Mouse (Mus musculus) large intestine, adult 2 months (tissue): ENCODE results near the gene Vav3. TPM values are rescaled to one million over a fixed set of nuclear protein-coding genes. Genes with fewer than 3 reads are reported as not detected.

Experiments used
- DNase-seq: peaks from one replicate; pipeline ENCODE4 v3.0.0-alpha.2; 2012; ENCODE audit warnings: low read depth, low spot score
- WGBS: fragments of 180-500 bp; shearing (Covaris S2); methylation state at CpG from one replicate; pipeline ENCODE4 v1.1.7; 2018; 5-methylcytosine and 5-hydroxymethylcytosine counted together
- polyA plus RNA-seq: library from polyadenylated mRNA; depleted of rRNA; stranded (reverse); fragments of >200 nt; gene quantifications from 2 replicates; pipeline ENCODE4 v1.2.3, GENCODE M21; 2012; rRNA removed

Gene Vav3
- 0.84 and 1.3 TPM in 2 replicates for polyA plus RNA-seq

DNA sequence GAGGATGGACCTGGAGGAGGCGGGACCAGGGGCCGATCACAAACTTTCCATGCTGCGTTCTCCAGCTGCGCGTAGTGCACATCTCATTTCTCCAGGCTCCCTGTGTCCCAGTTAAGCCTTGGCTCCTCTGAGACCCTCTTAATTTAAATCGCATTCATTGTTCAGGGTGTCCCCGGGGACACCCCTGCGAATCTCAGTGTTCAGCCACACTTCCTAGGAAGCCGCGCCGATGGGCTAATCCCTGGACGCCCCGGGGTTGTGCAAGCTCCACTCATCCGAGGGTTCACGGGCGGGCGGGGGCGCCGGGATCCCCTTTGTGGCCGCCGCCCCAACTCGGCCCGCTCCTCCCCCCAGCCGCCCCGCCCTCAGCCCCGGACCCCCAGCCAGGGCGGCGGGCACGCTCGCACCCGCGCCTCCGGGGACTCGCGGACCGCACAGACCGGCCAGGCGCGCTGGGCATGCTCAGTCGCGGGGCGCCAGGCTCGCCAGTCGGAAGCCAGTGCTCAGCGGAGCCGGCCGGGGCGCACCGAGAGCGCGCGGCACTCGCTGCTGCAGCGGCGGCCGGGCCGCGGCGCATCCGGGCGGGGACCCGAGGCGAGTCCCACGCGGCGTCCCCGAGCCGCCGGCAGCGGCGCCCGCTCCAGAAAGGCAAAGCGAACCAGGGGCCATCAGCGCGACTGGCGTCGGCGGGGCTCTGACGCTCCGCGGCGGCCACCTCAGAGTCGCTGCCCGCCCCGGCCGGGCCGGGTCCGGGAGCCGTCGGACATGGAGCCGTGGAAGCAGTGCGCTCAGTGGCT is at the start of gene Vav3:
Vav3 (plus strand) TSS at position 380 of the 797 bp plus-strand sequence.
- no peak for DNase-seq
- 1% methylated on average over 87 of the region's 92 CpGs for WGBS

DNA sequence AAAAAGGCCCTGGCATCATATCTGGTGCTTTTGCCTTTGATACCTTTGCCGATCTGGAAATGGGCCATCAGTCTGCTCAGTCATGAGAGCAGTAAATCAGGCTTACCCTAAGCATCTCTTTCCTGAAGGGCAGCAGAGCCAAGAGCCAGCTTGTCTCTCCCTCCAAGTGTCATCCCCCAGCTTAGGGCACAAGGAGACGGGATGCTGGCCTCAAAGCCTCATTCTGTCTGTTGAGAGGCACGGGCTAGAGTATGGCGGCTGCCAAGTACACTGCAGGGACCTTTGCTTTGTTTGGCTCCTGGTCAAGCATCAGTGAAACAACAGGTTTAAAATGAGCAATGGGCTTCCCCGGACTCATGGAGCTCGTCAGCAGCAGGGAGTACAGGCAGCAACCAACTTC is 41.6 kb upstream of the Vav3 start:
- WGBS = 78% methylated on average over 6 of the region's 6 CpGs
- no peak for DNase-seq

DNA sequence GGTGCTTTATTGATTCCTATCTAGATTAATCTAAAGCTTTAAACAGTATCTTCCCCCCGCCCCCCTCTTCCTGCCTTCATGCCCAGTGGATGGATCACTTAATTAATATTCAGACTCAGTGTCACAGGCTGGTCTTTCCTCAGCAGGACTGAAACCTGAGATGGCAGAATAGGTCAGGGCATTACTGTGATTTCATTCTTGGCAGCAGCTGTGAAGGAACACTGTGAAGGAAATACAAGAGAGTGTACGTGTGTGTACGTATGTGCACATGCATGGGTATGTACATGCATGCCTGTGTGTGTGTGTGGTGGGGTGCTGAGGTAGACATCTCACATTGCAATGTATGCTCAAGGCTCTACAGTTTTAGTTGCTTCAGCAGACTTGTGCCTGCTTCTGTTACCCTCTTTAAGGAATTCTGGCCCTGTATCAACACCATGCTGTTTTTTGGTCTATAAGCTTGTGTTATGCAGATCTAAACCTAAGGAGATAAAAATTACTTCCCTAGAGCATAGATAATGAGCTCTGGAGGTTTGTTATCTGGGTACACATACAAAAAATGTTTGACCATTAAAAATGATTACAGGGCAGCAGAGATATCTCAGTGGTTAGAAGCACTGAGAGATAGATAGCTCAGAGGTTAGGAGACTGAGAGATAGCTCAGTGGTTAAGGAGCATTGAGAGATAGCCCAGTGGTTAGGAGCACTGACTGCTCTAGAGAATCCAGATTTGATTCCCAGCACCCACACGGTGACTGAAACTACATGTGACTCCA is 41.0 kb upstream of the Vav3 start:
- 83% methylated on average over 4 of the region's 4 CpGs for WGBS
- DNase-seq = no peak

DNA sequence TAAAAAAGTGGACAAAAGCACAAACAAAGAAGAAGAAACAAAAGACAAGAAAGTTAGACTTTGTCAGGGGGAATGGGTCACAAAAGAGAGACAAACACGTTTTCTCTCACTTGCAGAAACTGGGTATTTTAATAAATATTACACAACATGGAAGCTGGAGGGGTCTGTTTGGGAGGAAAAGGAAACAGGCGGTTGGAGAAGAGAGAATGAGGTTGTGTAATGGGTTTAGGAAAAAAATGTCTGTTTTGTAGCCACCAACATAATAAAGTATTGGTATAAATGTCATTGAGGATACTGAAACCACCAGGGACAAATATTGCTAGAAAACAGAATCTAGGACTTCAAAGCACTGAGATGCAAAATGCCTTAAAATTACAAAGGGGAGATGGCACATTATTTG is 38.4 kb upstream of the Vav3 start:
- 66% methylated on average over 2 of the region's 2 CpGs for WGBS
- DNase-seq = no peak

DNA sequence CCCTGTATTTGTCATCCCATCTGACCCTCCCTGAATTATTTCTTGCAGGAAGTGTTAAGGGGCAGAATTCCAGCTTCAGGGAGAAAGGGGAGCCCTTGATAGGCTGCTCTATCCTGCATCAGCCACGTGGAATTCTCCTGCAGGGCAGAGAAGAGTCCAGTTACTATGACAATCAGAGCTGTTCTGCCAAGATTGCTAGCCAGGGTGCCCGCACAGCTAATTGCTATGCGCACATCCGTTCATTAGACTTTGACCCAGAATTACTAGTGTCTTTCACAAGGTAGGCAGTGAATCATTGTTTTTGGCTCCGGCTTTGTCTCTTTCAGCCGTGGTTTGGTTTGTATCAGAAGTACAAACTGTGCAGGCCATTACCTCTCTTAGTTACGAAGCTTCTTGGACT is 33.0 kb upstream of the Vav3 start:
- peak; percentile 47 for DNase-seq
- 19% methylated on average over 7 of the region's 7 CpGs for WGBS

DNA sequence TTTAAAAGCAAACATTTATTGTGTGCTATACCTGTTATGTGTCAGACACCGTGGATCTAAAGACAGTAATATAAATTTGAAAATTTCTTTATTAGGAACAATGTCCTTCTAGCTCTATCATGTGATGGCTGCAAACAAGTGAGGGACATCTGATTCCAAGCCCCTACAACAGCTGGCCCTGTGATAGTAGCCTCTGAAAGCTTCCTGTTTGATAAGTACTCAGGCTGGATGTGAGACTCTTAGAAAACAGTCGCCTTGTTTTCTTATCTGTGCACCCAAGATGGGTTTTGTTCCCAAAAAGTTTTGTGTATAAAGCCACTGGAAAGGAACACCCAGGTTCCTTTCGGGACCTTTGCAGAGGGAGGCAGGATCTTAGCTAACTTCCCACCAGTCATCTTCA is 32.0 kb upstream of the Vav3 start:
- 70% methylated on average over 3 of the region's 3 CpGs for WGBS
- no peak for DNase-seq

DNA sequence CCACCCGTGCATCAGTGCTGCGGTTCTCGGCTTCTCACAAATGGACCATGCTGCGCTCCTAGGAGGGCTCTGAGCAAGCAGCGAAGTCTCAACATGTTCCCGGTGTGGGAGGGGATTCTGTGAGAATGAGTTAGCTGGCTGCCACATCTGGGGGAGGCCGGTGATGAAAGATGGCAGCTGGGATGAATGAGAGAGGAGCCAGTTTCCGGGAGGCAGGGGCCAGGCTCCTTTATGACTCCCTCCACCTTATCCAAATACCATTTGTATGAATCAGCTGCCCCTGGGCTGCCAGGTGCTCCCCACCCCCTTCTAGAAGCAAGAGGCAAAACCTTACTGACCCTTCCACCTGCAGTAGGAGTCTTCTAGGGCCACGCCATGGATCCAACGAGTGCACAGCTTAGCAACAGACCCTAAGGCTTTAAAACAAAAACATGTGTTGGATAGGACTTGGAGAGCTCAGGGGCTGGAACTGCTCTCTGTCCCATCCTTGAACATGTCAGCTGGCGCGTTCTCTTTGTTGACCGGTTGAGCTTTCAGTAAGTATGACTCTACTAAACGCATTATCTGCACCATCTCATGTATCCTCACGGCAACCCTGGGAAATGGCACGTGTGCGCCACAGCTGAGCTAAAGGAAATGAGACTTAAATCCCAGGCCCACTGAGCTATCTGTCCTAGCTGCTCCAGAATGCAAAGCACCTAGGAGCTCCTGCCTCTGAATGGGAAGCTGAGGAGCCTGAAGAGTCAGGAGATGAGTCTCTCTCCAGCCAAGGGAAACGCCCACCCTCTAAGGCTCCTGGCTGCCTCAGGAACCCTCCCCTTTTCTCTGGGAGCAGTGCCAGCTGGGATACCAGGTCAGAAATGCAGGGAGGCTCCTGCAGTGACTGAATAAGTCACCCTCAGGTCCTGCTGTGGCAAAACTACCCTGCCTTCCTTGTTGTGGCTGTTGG is 30.9 kb upstream of the Vav3 start:
- WGBS = 64% methylated on average over 18 of the region's 18 CpGs

DNA sequence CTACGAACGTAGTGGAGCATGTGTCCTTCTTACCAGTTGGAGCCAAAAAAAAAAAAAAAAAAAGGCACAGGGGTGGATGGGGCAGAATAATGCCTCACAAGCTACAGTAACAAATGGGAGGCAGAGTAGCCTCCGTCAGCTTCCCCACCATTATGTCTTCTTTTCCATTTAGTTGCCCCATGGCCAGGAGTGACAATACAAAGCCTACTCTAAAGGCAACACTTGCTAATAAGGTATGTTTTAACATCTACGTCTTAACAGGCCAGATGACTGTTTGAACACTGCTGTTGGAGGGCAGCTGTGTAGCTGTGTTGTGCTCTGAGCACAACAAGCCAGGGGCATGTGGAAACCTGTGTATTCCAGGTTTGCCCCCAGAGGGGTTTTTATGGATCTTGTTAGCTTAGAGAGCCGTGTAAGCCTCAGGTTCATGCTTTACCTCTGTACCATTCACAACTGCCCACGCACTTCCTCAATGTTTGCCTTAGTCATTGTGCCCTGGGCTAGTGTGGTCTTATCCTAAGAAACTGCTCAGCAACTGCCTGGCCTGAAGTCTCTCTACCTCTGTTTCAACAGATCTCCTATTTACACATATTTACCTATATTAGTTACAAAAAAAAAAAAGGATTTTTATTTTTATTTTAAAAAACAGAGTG is 29.2 kb upstream of the Vav3 start:
- no peak for DNase-seq
- 89% methylated on average over 6 of the region's 6 CpGs for WGBS

More for the DNA sequence above, 30.9 kb upstream of the Vav3 start:
- no peak for DNase-seq

DNA sequence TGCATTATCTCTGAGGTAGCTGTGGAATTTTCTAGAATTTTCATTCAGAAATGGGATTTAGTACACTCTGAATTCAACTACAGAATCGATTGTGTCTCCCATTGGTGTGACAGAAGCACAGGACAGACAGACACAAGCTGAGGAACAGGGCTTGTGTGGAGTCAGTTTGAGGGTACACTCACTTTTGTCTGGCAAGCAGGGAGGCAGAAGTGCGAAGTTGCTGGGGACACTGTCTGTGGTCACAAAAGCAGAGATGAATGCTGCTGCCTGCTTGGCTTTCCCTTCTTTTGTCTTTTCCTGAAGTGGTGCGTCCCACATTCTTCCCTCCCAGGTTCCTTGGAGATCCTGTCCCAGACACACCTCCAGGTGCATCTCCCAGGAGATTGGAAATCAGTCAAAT is 28.6 kb upstream of the Vav3 start:
- no peak for DNase-seq
- 77% methylated on average over 3 of the region's 3 CpGs for WGBS

DNA sequence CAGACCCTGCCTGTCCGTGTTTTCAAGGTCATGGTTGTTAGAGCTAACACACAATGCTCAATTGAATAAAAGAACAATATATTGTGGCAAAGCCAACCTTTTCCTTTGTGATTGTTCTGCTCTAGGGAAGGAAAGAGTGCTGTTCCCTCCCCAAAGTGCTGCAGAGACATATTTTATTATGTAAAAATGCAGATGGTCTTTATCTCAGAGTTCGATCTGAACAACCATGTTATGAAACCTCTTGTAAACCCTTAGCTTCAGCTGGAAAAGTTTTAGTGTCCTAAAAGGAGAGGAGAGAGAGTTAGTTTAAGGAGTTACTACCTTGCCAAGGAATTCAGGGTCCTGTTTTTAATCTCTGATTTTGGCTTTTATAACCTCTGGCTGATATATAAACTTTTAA is 27.0 kb upstream of the Vav3 start:
- no peak for DNase-seq
- WGBS = 15% methylated on average over 2 of the region's 2 CpGs

DNA sequence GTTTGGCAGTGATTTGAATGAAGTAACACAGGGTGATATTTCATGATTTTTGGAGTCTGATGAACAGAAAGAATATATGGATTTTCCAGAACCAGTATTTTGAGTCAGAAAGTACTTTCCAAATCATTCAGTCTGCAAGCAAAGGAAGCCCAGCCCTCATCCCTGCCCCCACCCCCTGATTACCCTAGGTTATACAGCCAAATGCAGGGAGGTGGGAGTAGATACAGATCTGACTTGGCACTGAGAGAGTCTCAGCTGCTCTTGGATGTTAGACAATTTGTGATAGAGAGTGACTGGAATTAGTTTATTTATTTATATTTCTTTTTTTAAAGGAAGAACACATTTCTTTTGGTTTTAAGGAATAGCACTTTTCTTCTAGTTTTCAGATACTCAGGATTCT is 18.2 kb upstream of the Vav3 start:
- no peak for DNase-seq

DNA sequence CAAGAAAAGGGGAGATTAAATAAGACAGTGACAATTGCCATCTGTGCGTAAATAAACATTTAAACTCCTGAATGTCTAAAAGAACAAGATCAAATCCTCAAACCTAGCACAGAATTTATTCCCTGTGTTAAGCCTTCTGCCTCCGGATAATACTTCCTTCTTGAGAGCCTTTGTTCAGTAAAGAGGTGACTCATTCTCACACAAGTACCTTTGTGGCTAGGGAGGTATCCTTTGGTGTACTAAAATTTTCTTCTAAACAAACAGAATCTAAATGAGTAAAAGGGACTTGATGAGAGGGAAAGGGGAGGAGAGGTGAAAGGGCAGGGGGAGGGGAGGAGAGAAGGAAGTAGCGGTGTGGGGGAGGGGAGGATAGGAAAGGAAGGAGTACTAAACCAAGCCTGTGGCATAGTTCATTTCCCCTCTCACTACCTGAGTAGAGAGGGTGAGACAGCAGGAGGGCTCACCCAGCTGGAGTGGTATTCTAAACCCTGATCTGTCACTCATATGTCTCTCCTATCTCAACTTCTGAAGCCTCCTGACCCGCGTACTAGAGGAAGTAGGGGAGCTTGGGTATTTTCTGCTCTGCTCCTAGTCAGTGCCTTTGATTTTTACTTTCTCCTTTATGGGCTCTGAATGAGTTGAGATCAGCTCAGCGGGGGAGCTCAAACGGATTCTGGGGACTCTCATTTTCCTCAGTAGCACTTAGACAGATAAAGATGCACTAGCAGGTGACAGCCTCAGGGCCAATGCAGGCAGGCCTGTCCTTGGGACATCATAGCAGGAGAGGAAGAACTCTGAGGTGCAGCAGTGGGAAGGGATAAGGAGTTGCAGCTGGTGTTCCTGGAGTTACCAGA is 16.8 kb upstream of the Vav3 start:
- no peak for DNase-seq
- 63% methylated on average over 7 of the region's 7 CpGs for WGBS

DNA sequence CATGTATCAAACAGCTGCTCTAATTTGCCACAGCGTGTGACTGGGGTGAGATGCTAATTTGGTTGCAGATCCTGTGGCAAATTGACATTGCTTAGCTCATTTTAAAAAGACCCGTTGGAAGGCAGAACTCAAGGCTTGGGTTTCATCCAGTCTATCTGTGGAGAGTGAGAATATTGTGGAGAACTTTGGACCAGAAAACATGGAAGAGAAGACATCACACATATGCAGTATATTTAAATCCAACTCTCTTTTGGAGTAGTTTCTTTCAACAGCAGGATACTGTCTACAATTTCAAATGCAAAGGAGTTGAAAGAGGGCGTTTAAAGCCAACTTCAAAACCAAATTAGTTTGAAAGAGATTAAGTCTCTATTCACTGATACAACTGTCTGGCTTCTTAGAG is 13.3 kb upstream of the Vav3 start:
- no peak for DNase-seq
- WGBS = 70% methylated on average over 3 of the region's 3 CpGs

DNA sequence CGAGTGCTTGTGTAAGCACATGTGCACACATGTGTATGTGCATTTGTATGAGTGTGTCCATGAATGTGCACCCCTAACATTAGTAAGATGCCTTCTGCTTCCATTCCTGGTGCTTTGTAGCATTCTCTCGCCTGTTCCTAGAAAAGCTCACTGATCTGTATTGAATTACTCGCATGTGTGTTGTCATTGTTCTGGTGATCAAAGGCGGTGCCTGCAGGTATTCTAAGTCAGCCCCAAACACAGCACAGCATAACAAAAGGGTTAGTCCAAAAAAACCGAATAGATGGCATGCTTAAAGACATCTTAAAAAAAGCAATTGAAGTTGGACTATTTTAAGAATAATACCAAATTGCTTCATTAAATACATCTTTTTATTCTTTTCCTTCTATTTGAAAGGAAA is 7.7 kb upstream of the Vav3 start:
- DNase-seq = no peak
- WGBS = 72% methylated on average over 5 of the region's 5 CpGs

DNA sequence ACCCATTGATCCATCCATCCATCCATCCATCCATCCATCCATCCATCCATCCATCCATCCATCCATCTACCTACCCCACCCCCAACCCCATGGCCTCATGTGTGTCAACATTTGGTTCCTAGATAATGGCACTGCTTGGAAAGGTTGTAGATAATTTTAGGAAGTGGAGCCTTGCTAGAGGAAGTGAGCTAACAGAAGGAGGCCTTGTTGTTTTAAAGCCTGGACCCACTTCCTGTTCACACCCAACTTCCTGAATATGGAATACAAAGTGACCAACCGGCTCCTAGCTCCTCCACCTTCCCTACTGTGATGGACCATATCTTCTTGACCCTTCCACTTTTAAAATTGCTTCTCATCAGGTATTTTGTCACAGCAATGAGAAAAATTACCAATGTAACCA is 5.0 kb upstream of the Vav3 start:
- DNase-seq = no peak
- 70% methylated on average over 1 of the region's 1 CpGs for WGBS

DNA sequence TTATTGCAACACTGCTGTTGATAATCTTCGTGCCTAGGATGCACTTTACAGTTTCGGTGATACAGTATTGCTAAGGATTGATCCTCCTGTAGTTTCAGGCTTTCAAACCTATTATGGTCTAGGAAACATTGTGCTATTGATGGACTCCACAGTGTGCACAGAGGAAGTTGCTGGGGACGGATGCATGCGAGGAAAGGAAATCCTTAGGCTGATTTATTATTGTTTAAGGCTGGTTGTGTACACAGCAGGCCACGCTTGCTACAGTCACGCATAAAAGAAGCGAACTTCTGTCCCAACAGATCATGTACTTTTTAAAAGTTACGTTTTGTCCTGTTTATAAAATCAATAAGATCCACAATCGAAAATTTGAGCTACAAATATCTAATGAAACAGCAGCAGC is 1.2 kb upstream of the Vav3 start:
- 48% methylated on average over 9 of the region's 9 CpGs for WGBS
- no peak for DNase-seq

DNA sequence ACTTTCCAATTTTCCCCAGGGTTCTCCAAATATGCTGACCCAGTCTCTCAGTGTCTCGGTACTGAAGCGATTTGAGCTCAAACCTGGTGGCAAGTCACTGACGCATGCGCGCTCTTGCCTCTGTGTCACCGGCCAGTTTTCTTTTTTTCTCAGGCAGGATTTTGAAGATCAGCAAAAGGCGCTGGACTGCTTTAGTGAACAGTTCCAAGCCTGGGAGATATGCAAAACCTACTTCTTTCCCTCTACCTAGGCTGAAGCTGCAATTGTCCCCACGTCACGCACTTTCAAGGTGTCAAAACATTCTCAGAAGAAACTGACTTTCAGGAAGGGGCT is 546 bp upstream of the Vav3 start:
- DNase-seq = peak; percentile 13
- WGBS = 4% methylated on average over 9 of the region's 9 CpGs

DNA sequence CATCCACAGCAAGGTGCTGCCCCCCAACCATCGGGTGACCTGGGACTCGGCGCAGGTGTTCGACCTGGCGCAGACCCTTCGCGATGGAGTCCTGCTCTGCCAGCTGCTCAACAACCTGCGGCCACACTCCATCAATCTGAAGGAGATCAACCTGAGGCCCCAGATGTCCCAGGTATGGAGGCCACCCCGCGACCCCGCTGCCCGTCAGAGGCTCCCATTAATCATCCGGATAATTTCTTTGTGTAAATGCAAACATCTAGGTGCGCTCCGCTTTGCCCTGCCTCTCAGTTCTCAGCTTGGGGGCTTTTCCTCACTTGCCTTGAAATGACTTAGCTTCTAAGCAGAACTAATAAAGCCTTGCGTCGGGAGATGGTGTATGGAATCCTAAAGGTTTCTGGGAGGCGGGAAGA is 623 bp downstream of the Vav3 start:
- no peak for DNase-seq
- 2% methylated on average over 18 of the region's 18 CpGs for WGBS

DNA sequence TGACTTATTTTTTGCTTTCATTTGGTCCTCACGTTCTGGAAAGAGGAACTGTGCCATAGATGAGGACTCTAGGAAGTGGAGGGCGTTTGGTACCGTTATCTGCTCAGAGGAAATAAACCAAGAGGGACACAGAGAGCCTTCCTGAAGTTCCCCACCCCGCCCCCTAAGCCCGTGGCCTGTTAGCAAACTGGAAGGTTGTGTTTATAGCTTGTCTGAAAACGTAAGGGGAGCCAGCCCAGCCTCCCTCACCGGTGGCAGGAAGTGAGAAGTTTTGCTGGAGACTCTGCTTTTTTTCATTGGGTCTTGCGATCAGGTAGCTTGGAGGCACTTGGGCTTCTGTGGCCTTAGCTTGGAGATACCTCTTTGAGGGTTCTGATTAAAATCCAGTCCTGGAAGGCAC is 1.2 kb downstream of the Vav3 start:
- no peak for DNase-seq

More for the DNA sequence above, 1.2 kb downstream of the Vav3 start:
- WGBS = 5% methylated on average over 8 of the region's 8 CpGs
